Mouse (Mus musculus) E14TG2a.4 (cell line): ENCODE data around the gene Ttc21b.

Experiments used
- CTCF ChIP-seq: conservative IDR thresholded peaks from 2 replicates; pipeline ENCODE4 v1.5.1; 2014; ENCODE audit warnings: low read length
- POU5F1 ChIP-seq: IDR thresholded peaks from 2 replicates; pipeline ENCODE4 v1.6.1; 2014; ENCODE audit warnings: low read length, borderline replicate concordance

DNA sequence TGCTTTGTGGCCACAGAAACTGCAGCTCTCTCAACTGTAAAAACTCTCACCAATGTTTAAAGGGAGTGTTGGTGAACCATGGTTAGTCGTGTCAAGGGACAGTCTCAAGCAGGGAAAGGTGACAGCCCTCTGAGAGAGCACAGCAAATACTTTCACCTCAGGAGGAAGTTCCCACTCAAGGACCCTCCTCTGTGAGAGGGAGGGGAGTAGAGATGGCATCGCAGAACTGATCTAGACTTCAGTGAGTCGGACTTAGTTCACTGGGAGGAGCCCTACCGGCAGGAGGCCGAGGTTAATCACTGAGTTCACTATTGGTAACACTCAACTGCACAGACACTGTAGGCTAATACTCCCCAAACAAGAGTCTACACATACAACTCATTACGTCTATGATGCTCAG is 68.9 kb downstream of the Ttc21b start:
- TF ChIP-seq CTCF (no peak), POU5F1 (no peak)
